Mouse (Mus musculus) forebrain, embryonic 11.5 days (tissue): Measurements from ENCODE around the gene Fcrl6. TPM values are rescaled to one million over a fixed set of nuclear protein-coding genes. Genes with fewer than 3 reads are reported as not detected.

Source experiments
- ATAC-seq: fragments of 200-750 bp; cut with Nextera tagmentation; replicated peaks from 2 replicates; pipeline ENCODE4 v1.8.0; 2017; ENCODE audit warnings: moderate TSS enrichment; ENCODE audit not compliant: low FRiP score
- DNase-seq: peaks from one replicate; pipeline ENCODE4 v3.0.0-alpha.2; 2017; ENCODE audit warnings: low spot score
- H3K27ac ChIP-seq: fragments of 300-500 bp; sonication (generic); 2 replicates; pipeline ENCODE4 v1.5.1; 2014; ENCODE audit warnings: low read depth, low read length
- H3K27me3 ChIP-seq: fragments of 300-500 bp; sonication (generic); 2 replicates; pipeline ENCODE4 v1.6.1; 2014; ENCODE audit warnings: mild to moderate bottlenecking, low read length, mixed read lengths; ENCODE audit not compliant: control insufficient read depth, insufficient read depth
- H3K36me3 ChIP-seq: fragments of 300-500 bp; sonication (generic); 2 replicates; pipeline ENCODE4 v1.6.1; 2014; ENCODE audit warnings: mild to moderate bottlenecking, low read length, moderate library complexity, mixed read lengths; ENCODE audit not compliant: control insufficient read depth, insufficient read depth
- H3K4me1 ChIP-seq: fragments of 300-500 bp; sonication (generic); replicated peaks from 2 replicates; pipeline ENCODE4 v1.6.1; 2014; ENCODE audit warnings: low read length, mixed read lengths; ENCODE audit not compliant: control insufficient read depth, insufficient read depth
- H3K4me2 ChIP-seq: fragments of 300-500 bp; sonication (generic); 2 replicates; pipeline ENCODE4 v1.6.1; 2014; ENCODE audit warnings: low read depth, mild to moderate bottlenecking, low read length, moderate library complexity, mixed read lengths; ENCODE audit not compliant: severe bottlenecking
- H3K4me3 ChIP-seq: fragments of 300-500 bp; sonication (generic); 2 replicates; pipeline ENCODE4 v1.5.1; 2014; ENCODE audit warnings: low read depth, low read length
- H3K9ac ChIP-seq: fragments of 300-500 bp; sonication (generic); 2 replicates; pipeline ENCODE4 v1.6.1; 2014; ENCODE audit warnings: low read length
- H3K9me3 ChIP-seq: fragments of 300-500 bp; sonication (generic); 2 replicates; pipeline ENCODE4 v1.6.1; 2016; ENCODE audit warnings: low read length, mixed read lengths; ENCODE audit not compliant: control insufficient read depth
- WGBS: fragments of 180-500 bp; shearing (Covaris S2); extraction: QIAGEN DNeasy Blood & Tissue Kit; methylation state at CpG from one replicate; pipeline ENCODE4 v1.1.7; 2014; 5-methylcytosine and 5-hydroxymethylcytosine counted together
- polyA plus RNA-seq: library from polyadenylated mRNA; unstranded; fragments of >200 nt; fragmentation: Nextera tagmentation; extraction: Ambion mirVana; gene quantifications from 2 replicates; pipeline ENCODE4 v1.2.1, GENCODE M21; 2014

The Fcrl6 gene
- polyA plus RNA-seq, 1 experiment from 2014 or later = not detected

- Histone ChIP-seq H3K27me3 (no peaks in the 10 kb centered on the region), H3K4me3 (no peak overlapping the region), H3K4me1 (no peaks in the 10 kb centered on the region; the same call in 1 of the 2 replicates), H3K36me3 (no peaks in the 10 kb centered on the region), H3K9me3 (no peaks in the 10 kb centered on the region), H3K4me2 (no peak overlapping the region), H3K27ac (no peak overlapping the region), H3K9ac (no peak overlapping the region)
- ATAC-seq = no peak
- 72% methylated on average over 4 of the region's 4 CpGs for WGBS
- DNase-seq = peak; percentile 48
These were observed 15.8 kb upstream of the Fcrl6 start for GRCm38 (mm10) chr1:172618141-172618540.

GRCm38 (mm10) chr1:172617365-172618076 lies 15.2 kb upstream of the Fcrl6 start:
- no peaks in the 10 kb centered on the region; the same call in 1 of the 2 replicates for H3K4me1 ChIP-seq
- no peak overlapping the region for H3K9ac ChIP-seq
- H3K9me3 ChIP-seq = no peaks in the 10 kb centered on the region
- peak overlapping the region; percentile 17; the same call in 1 of the 2 replicates for H3K4me3 ChIP-seq
- ATAC-seq (peak; percentile 37), DNase-seq (peak; percentile 52)
- no peaks in the 10 kb centered on the region for H3K36me3 ChIP-seq
- 38% methylated on average over 14 of the region's 14 CpGs for WGBS
- no peak overlapping the region for H3K27ac ChIP-seq
- peak overlapping the region; percentile 59 for H3K4me2 ChIP-seq
- no peaks in the 10 kb centered on the region for H3K27me3 ChIP-seq

- ATAC-seq (peak; percentile 83), DNase-seq (peak; percentile 62)
- 16% methylated on average over 22 of the region's 22 CpGs for WGBS
- Histone ChIP-seq H3K4me1 (no peaks in the 10 kb centered on the region; the same call in 1 of the 2 replicates), H3K9me3 (no peaks in the 10 kb centered on the region), H3K4me2 (peak overlapping the region; percentile 59), H3K27ac (no peak overlapping the region), H3K4me3 (peak overlapping the region; percentile 17), H3K9ac (peak overlapping the region; percentile 43), H3K27me3 (no peaks in the 10 kb centered on the region), H3K36me3 (no peaks in the 10 kb centered on the region)
These were observed 14.4 kb upstream of the Fcrl6 start for GRCm38 (mm10) chr1:172616537-172617300.

- no peak overlapping the region for H3K27ac ChIP-seq
- DNase-seq = peak; percentile 30
- no peak overlapping the region for H3K9ac ChIP-seq
- no peaks in the 10 kb centered on the region for H3K27me3 ChIP-seq
- H3K4me2 ChIP-seq = no peak overlapping the region
- no peak overlapping the region for H3K4me3 ChIP-seq
- no peaks in the 10 kb centered on the region for H3K36me3 ChIP-seq
- ATAC-seq = no peak
- no peaks in the 10 kb centered on the region; the same call in 1 of the 2 replicates for H3K4me1 ChIP-seq
- WGBS = 82% methylated on average over 4 of the region's 4 CpGs
- no peaks in the 10 kb centered on the region for H3K9me3 ChIP-seq
These were observed 13.1 kb upstream of the Fcrl6 start for GRCm38 (mm10) chr1:172615412-172615811.

GRCm38 (mm10) chr1:172614654-172615053 lies 12.3 kb upstream of the Fcrl6 start:
- ATAC-seq (no peak), DNase-seq (peak; percentile 39)
- 86% methylated on average over 10 of the region's 10 CpGs for WGBS
- no peak overlapping the region for H3K27ac ChIP-seq
- no peaks in the 10 kb centered on the region; the same call in 1 of the 2 replicates for H3K4me1 ChIP-seq
- H3K36me3 ChIP-seq = no peaks in the 10 kb centered on the region
- no peak overlapping the region for H3K4me2 ChIP-seq
- H3K9ac ChIP-seq = no peak overlapping the region
- no peak overlapping the region for H3K4me3 ChIP-seq
- H3K27me3 ChIP-seq = no peaks in the 10 kb centered on the region
- no peaks in the 10 kb centered on the region for H3K9me3 ChIP-seq

GRCm38 (mm10) chr1:172612745-172613144 lies 10.4 kb upstream of the Fcrl6 start:
- peak; percentile 38 for DNase-seq
- whole genome bisulfite sequencing = 39% methylated on average over 1 of the region's 1 CpGs
- H3K27me3 ChIP-seq = no peaks in the 10 kb centered on the region
- no peaks in the 10 kb centered on the region; the same call in 1 of the 2 replicates for H3K4me1 ChIP-seq
- H3K36me3 ChIP-seq = no peaks in the 10 kb centered on the region
- no peak overlapping the region for H3K9ac ChIP-seq
- H3K9me3 ChIP-seq = no peaks in the 10 kb centered on the region
- H3K4me3 ChIP-seq = no peak overlapping the region
- ATAC-seq = no peak
- H3K4me2 ChIP-seq = no peak overlapping the region
- H3K27ac ChIP-seq = no peak overlapping the region

GRCm38 (mm10) chr1:172611304-172611703 lies 9.0 kb upstream of the Fcrl6 start:
- Histone ChIP-seq H3K4me1 (no peaks in the 10 kb centered on the region), H3K36me3 (no peaks in the 10 kb centered on the region), H3K9ac (no peak overlapping the region), H3K9me3 (no peaks in the 10 kb centered on the region), H3K4me3 (no peak overlapping the region), H3K27me3 (no peaks in the 10 kb centered on the region), H3K27ac (no peak overlapping the region), H3K4me2 (no peak overlapping the region)
- WGBS = 90% methylated on average over 10 of the region's 10 CpGs
- DNase-seq = peak; percentile 41
- no peak for ATAC-seq

- Histone ChIP-seq H3K9me3 (no peaks in the 10 kb centered on the region), H3K4me2 (no peak overlapping the region), H3K27ac (no peak overlapping the region), H3K4me1 (no peaks in the 10 kb centered on the region), H3K27me3 (no peaks in the 10 kb centered on the region), H3K9ac (no peak overlapping the region), H3K36me3 (no peaks in the 10 kb centered on the region), H3K4me3 (no peak overlapping the region)
- ATAC-seq = peak; percentile 53; the same call in 1 of the 2 replicates
- peak; percentile 66 for DNase-seq
These were observed 7.9 kb downstream of the Fcrl6 start for GRCm38 (mm10) chr1:172594495-172594894.
